Mouse (Mus musculus) lung, embryonic 15.5 days (tissue): Measurements from ENCODE around the gene Tmco1. TPM values are rescaled to one million over a fixed set of nuclear protein-coding genes. Genes with fewer than 3 reads are reported as not detected.

Source experiments
- ATAC-seq: fragments of 200-750 bp; cut with Nextera tagmentation; 2 replicates; pipeline ENCODE4 v1.8.0; 2017; ENCODE audit warnings: moderate number of reproducible peaks, borderline replicate concordance; ENCODE audit not compliant: low FRiP score, low TSS enrichment; ENCODE audit errors: extremely low read depth
- H3K27ac ChIP-seq: fragments of 300-500 bp; sonication (generic); 2 replicates; pipeline ENCODE4 v1.5.1; 2015; ENCODE audit warnings: moderate library complexity, mild to moderate bottlenecking, inconsistent platforms
- H3K27me3 ChIP-seq: fragments of 300-500 bp; sonication (generic); 2 replicates; pipeline ENCODE4 v1.6.1; 2015; ENCODE audit warnings: inconsistent platforms
- H3K36me3 ChIP-seq: fragments of 300-500 bp; sonication (generic); 2 replicates; pipeline ENCODE4 v1.6.1; 2015; ENCODE audit warnings: inconsistent platforms
- H3K4me1 ChIP-seq: fragments of 300-500 bp; sonication (generic); 2 replicates; pipeline ENCODE4 v1.6.1; 2015; ENCODE audit warnings: inconsistent platforms
- H3K4me2 ChIP-seq: fragments of 300-500 bp; sonication (generic); 2 replicates; pipeline ENCODE4 v1.6.1; 2015; ENCODE audit warnings: inconsistent platforms, mild to moderate bottlenecking, moderate library complexity
- H3K4me3 ChIP-seq: fragments of 300-500 bp; sonication (generic); 2 replicates; pipeline ENCODE4 v1.5.1; 2015; ENCODE audit warnings: mild to moderate bottlenecking, inconsistent platforms
- H3K9ac ChIP-seq: fragments of 300-500 bp; sonication (generic); 2 replicates; pipeline ENCODE4 v1.6.1; 2015; ENCODE audit warnings: inconsistent platforms
- H3K9me3 ChIP-seq: fragments of 300-500 bp; sonication (generic); 2 replicates; pipeline ENCODE4 v1.6.1; 2016; ENCODE audit warnings: inconsistent platforms
- WGBS: fragments of 180-500 bp; shearing (Covaris S2); methylation state at CpG from one replicate; pipeline ENCODE4 v1.1.7; 2015; 5-methylcytosine and 5-hydroxymethylcytosine counted together
- polyA plus RNA-seq: library from polyadenylated mRNA; unstranded; fragments of >200 nt; fragmentation: Nextera tagmentation; extraction: Ambion mirVana; gene quantifications from 2 replicates; pipeline ENCODE4 v1.2.1, GENCODE M21; 2015

The Tmco1 gene
- polyA plus RNA-seq, 1 experiment from 2014 or later = 101 TPM

DNA sequence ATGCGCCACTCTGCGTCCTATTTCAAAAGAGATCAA, 23.0 kb upstream of the Tmco1 start, which contains the start of gene Uck2:
Uck2 (minus strand) TSS at position 1 of the 36 bp plus-strand sequence.
- no peaks in the 10 kb centered on the region for H3K9me3 ChIP-seq
- peak within 1 kb of the TSS; percentile 62 for H3K9ac ChIP-seq
- 0% methylated on average over 2 of the region's 2 CpGs for WGBS
- H3K4me2 ChIP-seq = peak within 1 kb of the TSS; percentile 92
- H3K4me3 ChIP-seq = peak within 1 kb of the TSS; percentile 89
- H3K36me3 ChIP-seq = no peaks in the 10 kb centered on the region
- no peak for ATAC-seq
- peak within 1 kb of the TSS; percentile 97 for H3K27ac ChIP-seq
- H3K27me3 ChIP-seq = peaks cover 23% of the 10 kb centered on the region
- H3K4me1 ChIP-seq = peaks cover 32% of the 10 kb centered on the region

DNA sequence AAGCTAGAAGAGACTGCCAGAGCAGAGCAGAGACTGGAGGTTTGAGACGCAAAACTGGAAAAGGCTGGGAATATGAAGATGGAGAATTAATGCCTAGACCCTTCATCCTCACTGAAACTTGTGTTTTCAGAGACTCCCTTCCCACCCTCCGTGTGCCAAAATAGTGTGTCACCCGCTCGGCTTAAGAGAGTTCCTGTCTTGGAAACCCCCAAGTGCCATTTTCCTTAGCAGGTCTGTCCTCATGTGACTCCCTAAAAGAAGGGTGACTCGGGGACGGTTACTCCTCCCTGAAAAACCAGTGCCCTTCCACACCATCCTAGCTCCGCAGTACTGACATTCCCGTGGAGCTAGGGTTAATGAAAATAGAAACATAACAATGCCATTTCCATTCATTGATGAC, 22.8 kb upstream of the Tmco1 start:
- Histone ChIP-seq H3K9me3 (no peaks in the 10 kb centered on the region), H3K4me2 (peak overlapping the region; percentile 92), H3K36me3 (no peaks in the 10 kb centered on the region), H3K27me3 (peaks cover 24% of the 10 kb centered on the region), H3K4me3 (peak overlapping the region; percentile 89), H3K9ac (peak overlapping the region; percentile 62), H3K4me1 (peaks cover 31% of the 10 kb centered on the region), H3K27ac (peak overlapping the region; percentile 97)
- WGBS = 3% methylated on average over 8 of the region's 8 CpGs
- no peak for ATAC-seq

DNA sequence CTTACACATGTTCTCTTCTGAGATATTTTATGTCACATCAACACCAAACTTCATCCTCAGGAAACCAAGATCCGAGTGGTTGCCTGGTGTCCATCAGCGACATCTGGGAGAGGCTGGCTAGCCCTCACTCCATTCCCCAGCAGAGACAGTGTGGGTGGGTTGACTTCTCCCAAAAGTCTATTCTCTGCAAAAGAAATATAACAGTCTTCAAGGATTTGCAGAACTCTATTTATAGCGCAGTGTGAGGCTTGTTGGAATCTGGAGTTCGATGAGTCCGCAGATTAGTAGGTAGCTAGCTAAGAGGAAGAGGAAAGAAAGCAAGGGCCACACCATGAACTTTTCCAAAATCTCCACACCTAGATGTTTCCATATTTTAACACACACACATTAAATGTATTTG, 21.0 kb upstream of the Tmco1 start:
- no peaks in the 10 kb centered on the region for H3K36me3 ChIP-seq
- no peaks in the 10 kb centered on the region for H3K9me3 ChIP-seq
- peaks cover 24% of the 10 kb centered on the region for H3K27me3 ChIP-seq
- 74% methylated on average over 5 of the region's 5 CpGs for WGBS
- no peak overlapping the region for H3K9ac ChIP-seq
- H3K4me3 ChIP-seq = no peak overlapping the region
- no peak for ATAC-seq
- no peak overlapping the region for H3K27ac ChIP-seq
- no peak overlapping the region for H3K4me2 ChIP-seq
- H3K4me1 ChIP-seq = peaks cover 25% of the 10 kb centered on the region

- WGBS = 38% methylated on average over 11 of the region's 11 CpGs
- H3K9me3 ChIP-seq = no peaks in the 10 kb centered on the region
- no peak for ATAC-seq
- no peaks in the 10 kb centered on the region for H3K36me3 ChIP-seq
- H3K27me3 ChIP-seq = peaks cover 24% of the 10 kb centered on the region
- H3K9ac ChIP-seq = no peak overlapping the region
- H3K4me3 ChIP-seq = no peak overlapping the region
- peaks cover 18% of the 10 kb centered on the region for H3K4me1 ChIP-seq
- no peak overlapping the region for H3K4me2 ChIP-seq
- H3K27ac ChIP-seq = no peak overlapping the region
Measured at GRCm38 (mm10) chr1:167288665-167289538, 19.3 kb upstream of the Tmco1 start.

DNA sequence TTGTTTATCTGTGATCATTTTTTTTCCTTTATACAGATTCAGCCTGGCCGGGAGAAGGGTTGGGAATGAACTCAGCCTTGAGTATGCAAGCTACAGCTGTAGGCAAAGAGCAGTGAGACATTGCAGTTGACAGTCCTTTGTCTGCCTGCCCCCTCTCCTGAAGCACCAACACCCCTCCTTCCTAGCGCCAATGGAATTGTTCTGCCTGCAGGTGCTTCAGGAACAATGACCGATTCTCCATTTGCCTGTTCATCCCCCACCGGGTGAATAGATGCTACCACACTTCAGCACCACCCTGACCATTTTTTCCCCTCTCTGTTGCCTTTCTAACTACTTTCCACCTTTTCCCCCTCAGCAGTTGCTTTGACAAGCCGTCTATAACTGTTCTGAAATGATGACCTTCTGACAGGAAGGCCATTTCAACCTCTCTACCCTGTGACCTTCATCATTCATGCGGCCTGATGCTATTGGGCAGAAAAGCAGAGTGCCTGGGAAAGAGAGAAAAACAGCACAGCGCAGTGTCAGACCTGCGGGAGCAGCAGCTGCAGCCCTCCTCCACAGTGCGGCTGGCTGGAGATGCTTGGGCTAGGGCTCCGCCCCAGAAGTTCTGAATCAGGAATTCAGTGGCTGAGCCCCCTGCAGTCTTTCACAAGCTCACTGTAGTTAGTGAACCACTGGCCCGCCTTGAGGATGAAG, 18.5 kb upstream of the Tmco1 start:
- H3K27ac ChIP-seq = no peak overlapping the region
- no peak overlapping the region for H3K9ac ChIP-seq
- 8% methylated on average over 11 of the region's 11 CpGs for WGBS
- H3K36me3 ChIP-seq = no peaks in the 10 kb centered on the region
- peaks cover 18% of the 10 kb centered on the region for H3K4me1 ChIP-seq
- no peak overlapping the region for H3K4me2 ChIP-seq
- no peak overlapping the region for H3K4me3 ChIP-seq
- peaks cover 24% of the 10 kb centered on the region for H3K27me3 ChIP-seq
- no peaks in the 10 kb centered on the region for H3K9me3 ChIP-seq
- no peak for ATAC-seq

DNA sequence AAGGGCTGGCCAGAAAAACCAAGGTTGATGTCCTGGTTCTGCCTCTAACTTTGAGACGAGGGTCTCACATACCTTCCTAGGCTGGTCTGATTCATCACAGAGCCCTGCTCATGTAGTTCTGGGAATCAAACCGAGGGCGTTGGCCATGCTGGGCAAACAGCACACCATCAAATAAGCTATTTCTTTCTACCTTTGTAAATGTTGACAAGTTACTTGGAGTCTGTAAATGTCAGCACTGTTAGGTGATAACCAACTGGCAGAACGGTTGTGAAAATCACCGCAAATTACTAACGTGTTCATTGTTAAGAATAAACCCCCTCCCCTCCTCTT, 17.9 kb upstream of the Tmco1 start:
- no peaks in the 10 kb centered on the region for H3K9me3 ChIP-seq
- H3K27me3 ChIP-seq = peaks cover 24% of the 10 kb centered on the region
- 27% methylated on average over 6 of the region's 6 CpGs for WGBS
- no peak overlapping the region for H3K27ac ChIP-seq
- peaks cover 18% of the 10 kb centered on the region for H3K4me1 ChIP-seq
- ATAC-seq = no peak
- H3K4me2 ChIP-seq = no peak overlapping the region
- H3K9ac ChIP-seq = no peak overlapping the region
- H3K36me3 ChIP-seq = no peaks in the 10 kb centered on the region
- no peak overlapping the region for H3K4me3 ChIP-seq

DNA sequence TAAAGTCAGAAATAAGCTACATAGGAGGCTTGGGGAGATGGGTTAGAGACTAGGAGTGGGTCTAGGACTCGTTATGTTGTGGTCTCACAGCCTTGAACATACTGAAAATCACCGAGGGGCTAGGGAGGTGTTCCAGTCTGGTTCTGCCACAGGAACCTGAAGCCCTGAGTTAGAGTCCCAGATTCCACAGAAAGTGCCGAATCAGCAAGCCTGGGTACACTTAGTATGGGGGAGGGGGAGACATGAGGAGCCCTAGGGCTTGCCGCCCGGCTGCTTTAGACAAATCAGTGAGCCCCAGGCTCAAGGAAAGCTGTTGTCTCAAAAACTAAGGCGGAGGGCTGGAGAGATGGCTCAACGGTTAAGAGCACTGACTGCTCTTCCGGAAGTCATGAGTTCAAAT, 16.6 kb upstream of the Tmco1 start:
- no peak overlapping the region for H3K9ac ChIP-seq
- H3K36me3 ChIP-seq = no peaks in the 10 kb centered on the region
- WGBS = 80% methylated on average over 8 of the region's 8 CpGs
- H3K4me1 ChIP-seq = peaks cover 13% of the 10 kb centered on the region; the same call in 1 of the 2 replicates
- H3K4me2 ChIP-seq = no peak overlapping the region
- H3K27ac ChIP-seq = no peak overlapping the region
- no peak for ATAC-seq
- no peak overlapping the region for H3K4me3 ChIP-seq
- H3K27me3 ChIP-seq = peaks cover 24% of the 10 kb centered on the region
- no peaks in the 10 kb centered on the region for H3K9me3 ChIP-seq

- Histone ChIP-seq H3K4me2 (no peak overlapping the region), H3K4me3 (no peak overlapping the region), H3K27ac (peak overlapping the region; percentile 64), H3K9ac (no peak overlapping the region), H3K4me1 (peaks cover 13% of the 10 kb centered on the region; the same call in 1 of the 2 replicates), H3K36me3 (no peaks in the 10 kb centered on the region), H3K9me3 (no peaks in the 10 kb centered on the region), H3K27me3 (peaks cover 24% of the 10 kb centered on the region)
- peak; percentile 84 for ATAC-seq
- whole genome bisulfite sequencing = 9% methylated on average over 11 of the region's 11 CpGs
Measured at GRCm38 (mm10) chr1:167292447-167292846, 15.7 kb upstream of the Tmco1 start.

DNA sequence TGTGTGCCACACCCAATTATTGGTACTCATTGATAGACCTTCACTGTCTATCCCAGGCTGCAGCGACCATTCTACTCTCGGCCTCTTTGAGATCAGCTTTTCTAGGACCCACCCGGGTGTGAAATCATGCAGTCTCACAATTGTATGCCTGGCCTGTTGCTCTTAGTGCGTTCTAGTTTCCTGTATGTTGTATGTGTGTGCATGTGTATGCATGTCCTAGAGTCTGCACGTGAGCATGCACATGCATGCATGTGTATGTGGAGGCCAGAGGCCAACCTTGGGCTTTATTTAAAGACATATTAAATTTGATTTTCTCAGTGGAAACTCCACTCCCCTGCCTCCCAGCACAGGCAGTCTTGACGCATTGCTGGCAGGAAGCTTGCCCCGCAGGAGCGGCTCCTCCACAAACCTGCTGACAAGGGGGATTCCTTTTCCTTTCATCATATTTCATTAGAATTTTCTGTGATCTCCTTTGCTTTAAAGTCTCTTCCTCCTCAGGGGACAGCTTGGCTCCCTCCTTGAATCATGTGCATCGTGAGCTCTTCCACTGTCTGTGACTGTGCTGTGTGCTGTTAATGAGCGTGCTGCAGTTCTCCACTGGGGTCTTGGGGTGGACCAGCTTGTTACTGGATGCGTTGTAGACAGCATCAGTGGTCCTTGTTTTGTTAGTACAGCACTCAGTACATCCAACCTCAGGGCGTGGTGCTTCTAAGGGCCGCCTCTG, 12.3 kb upstream of the Tmco1 start:
- no peak overlapping the region for H3K9ac ChIP-seq
- H3K27me3 ChIP-seq = no peaks in the 10 kb centered on the region
- H3K4me3 ChIP-seq = no peak overlapping the region
- H3K36me3 ChIP-seq = no peaks in the 10 kb centered on the region
- no peak overlapping the region for H3K27ac ChIP-seq
- no peak for ATAC-seq
- WGBS = 61% methylated on average over 13 of the region's 13 CpGs
- no peak overlapping the region for H3K4me2 ChIP-seq
- no peaks in the 10 kb centered on the region for H3K9me3 ChIP-seq
- peaks cover 4% of the 10 kb centered on the region; the same call in 1 of the 2 replicates for H3K4me1 ChIP-seq

DNA sequence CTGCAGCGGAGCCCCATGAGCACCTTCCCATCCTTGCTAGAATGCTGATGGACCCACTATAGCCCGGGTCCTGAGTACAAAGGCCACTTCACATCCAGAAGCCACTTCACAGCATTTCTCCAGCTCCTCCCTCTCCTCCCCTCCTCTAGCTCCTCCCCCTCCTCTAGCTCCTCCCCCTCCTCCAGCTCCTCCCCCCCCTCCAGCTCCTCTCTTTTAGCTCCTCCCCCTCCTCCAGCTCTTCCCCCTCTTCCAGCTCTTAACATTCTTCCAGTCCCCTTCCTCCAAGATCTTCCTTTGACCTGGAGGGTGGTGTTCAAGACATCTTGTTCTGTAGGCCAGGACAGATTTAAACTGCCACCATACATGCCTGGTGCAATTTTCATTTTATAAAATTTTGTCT, 8.1 kb upstream of the Tmco1 start:
- Histone ChIP-seq H3K4me2 (no peak overlapping the region), H3K9me3 (no peaks in the 10 kb centered on the region), H3K36me3 (no peaks in the 10 kb centered on the region), H3K27ac (no peak overlapping the region), H3K4me1 (no peaks in the 10 kb centered on the region), H3K27me3 (no peaks in the 10 kb centered on the region), H3K4me3 (no peak overlapping the region), H3K9ac (no peak overlapping the region)
- WGBS = 70% methylated on average over 2 of the region's 2 CpGs
- ATAC-seq = no peak

DNA sequence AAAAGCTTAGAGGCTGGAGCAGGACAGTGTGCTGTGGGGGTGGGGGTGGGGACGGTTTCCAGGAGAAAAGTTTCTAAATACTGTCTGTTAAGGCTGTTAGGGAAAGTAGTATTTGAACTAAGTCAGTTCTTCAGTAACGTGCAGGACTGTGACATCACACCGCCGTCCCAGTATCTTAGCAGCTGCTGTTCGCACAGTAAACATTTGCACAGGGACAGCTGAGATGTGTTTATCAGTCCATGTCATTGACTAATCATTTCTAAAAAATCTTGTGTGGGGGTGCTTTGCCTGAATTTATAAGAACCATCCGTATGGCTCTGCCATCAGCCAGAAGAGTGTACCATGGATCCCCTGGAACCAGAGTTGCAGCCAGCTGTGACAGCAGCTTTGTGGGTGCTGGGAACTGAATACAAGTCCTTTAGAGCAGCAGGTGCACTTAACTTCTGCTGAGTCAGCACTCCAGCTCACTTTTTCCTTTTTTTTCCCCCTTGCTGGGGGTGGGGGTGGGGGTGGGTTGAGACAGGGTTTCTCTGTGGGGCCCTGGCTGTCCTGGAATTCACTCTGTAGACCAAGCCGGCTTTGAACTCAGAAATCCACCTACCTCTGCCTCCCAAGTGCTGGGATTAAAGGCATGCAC, 2.6 kb upstream of the Tmco1 start:
- H3K9ac ChIP-seq = no peak overlapping the region
- no peaks in the 10 kb centered on the region for H3K9me3 ChIP-seq
- H3K4me2 ChIP-seq = no peak overlapping the region
- no peaks in the 10 kb centered on the region for H3K27me3 ChIP-seq
- 27% methylated on average over 7 of the region's 7 CpGs for WGBS
- H3K36me3 ChIP-seq = no peaks in the 10 kb centered on the region
- no peak overlapping the region for H3K27ac ChIP-seq
- no peak overlapping the region for H3K4me3 ChIP-seq
- ATAC-seq = no peak
- peaks cover 6% of the 10 kb centered on the region for H3K4me1 ChIP-seq
